ENCODE assay signal across 17 mouse cellular contexts in genomic region chrX:13350461-13350860, GRCm38 (mm10).
A peak's percentile ranks its signal among the peaks of the same experiment; 100 is the strongest.
DNase-seq lines count a peak whose midpoint lies in the region; ATAC-seq and TF ChIP-seq lines count a peak whose summit lies in the region.
"Had no signal": no experiment of that assay in that cellular context is flagged by ENCODE, and none has a peak within 500 bp of the region (broad histone marks: within the 10 kb centered on the region; RNA-seq: fewer than 3 reads in every experiment).

No protein-coding gene starts in this region.

- H3K4me3 ChIP-seq in intestine, postnatal 0 days (ENCODE audit: low read depth, low read length) = no peak overlapping the region
- no peak overlapping the region for H3K4me3 ChIP-seq in intestine, embryonic 15.5 days (replicated peaks)
- H3K4me3 ChIP-seq: embryonic facial prominence, embryonic 13.5 days; forebrain, embryonic 10.5 days; left cerebral cortex, adult 2 months; limb, embryonic 12.5 days; lung, embryonic 15.5 days; midbrain, embryonic 10.5 days; myocyte had no signal

- TF ChIP-seq CTCF in intestine, postnatal 0 days (IDR thresholded peaks at IDR 0.05; ENCODE audit: low read depth) = no peak

- no peak overlapping the region for H3K4me2 ChIP-seq in intestine, postnatal 0 days (replicated peaks; ENCODE audit: low read depth)
- H3K4me2 ChIP-seq in intestine, embryonic 15.5 days (replicated peaks) = no peak overlapping the region
- H3K4me2 ChIP-seq: embryonic facial prominence, embryonic 13.5 days; limb, embryonic 12.5 days; lung, embryonic 15.5 days had no signal

- H3K27ac ChIP-seq in intestine, postnatal 0 days (ENCODE audit: low read depth, low read length) = no peak overlapping the region
- no peak overlapping the region for H3K27ac ChIP-seq in intestine, embryonic 15.5 days
- H3K27ac ChIP-seq: embryonic facial prominence, embryonic 13.5 days; forebrain, embryonic 10.5 days; left cerebral cortex, adult 2 months; limb, embryonic 12.5 days; lung, embryonic 15.5 days; midbrain, embryonic 10.5 days had no signal

- no peaks in the 10 kb centered on the region for H3K9me3 ChIP-seq in intestine, postnatal 0 days (ENCODE audit: control insufficient read depth)
- no peaks in the 10 kb centered on the region for H3K9me3 ChIP-seq in intestine, embryonic 15.5 days
- H3K9me3 ChIP-seq: embryonic facial prominence, embryonic 13.5 days; forebrain, embryonic 10.5 days; limb, embryonic 12.5 days; lung, embryonic 15.5 days; midbrain, embryonic 10.5 days had no signal

- peak; percentile 57 for DNase-seq in adipocyte (ENCODE audit: low spot score)
- peak; percentile 55 for DNase-seq in adrenal gland, adult 8-10 months
- peak; percentile 33 for DNase-seq in heart, postnatal 4 days
- no peak for DNase-seq in embryo, embryonic 10 days (ENCODE audit: low spot score)
- DNase-seq: cerebellum, postnatal 36 days; right cerebral cortex, postnatal 25 days; thymus, postnatal 25 days had no signal

- H3K9ac ChIP-seq in intestine, postnatal 0 days (ENCODE audit: low read depth, low read length) = no peak overlapping the region
- no peak overlapping the region for H3K9ac ChIP-seq in intestine, embryonic 15.5 days
- H3K9ac ChIP-seq: embryonic facial prominence, embryonic 13.5 days; limb, embryonic 12.5 days; lung, embryonic 15.5 days had no signal

- peak; percentile 23; the same call in 1 of the 2 replicates for ATAC-seq in intestine, postnatal 0 days
- no peak for ATAC-seq in intestine, embryonic 15.5 days
- no peak for ATAC-seq in granulocyte monocyte progenitor cell, adult 5-6 weeks (replicated peaks; ENCODE audit: poor library complexity, severe bottlenecking)

- H3K27me3 ChIP-seq in intestine, postnatal 0 days (replicated peaks; ENCODE audit: control insufficient read depth, insufficient read depth, low read length) = no peaks in the 10 kb centered on the region
- 0 out of 2 replicates have a peak, but pooled peaks cover 3% of the 10 kb centered on the region for H3K27me3 ChIP-seq in intestine, embryonic 15.5 days (replicated peaks)

- H3K4me1 ChIP-seq in intestine, postnatal 0 days (replicated peaks; ENCODE audit: control insufficient read depth, insufficient read depth, low read length) = no peaks in the 10 kb centered on the region
- no peaks in the 10 kb centered on the region for H3K4me1 ChIP-seq in intestine, embryonic 15.5 days (replicated peaks)

- H3K36me3 ChIP-seq in intestine, postnatal 0 days (ENCODE audit: control insufficient read depth, insufficient read depth) = no peaks in the 10 kb centered on the region
- H3K36me3 ChIP-seq in intestine, embryonic 15.5 days = no peaks in the 10 kb centered on the region
- H3K36me3 ChIP-seq: embryonic facial prominence, embryonic 13.5 days; forebrain, embryonic 10.5 days; limb, embryonic 12.5 days; lung, embryonic 15.5 days; midbrain, embryonic 10.5 days had no signal

- 37% methylated on average over 3 of the region's 3 CpGs for WGBS in intestine, postnatal 0 days
- 70% methylated on average over 3 of the region's 3 CpGs for WGBS in intestine, embryonic 15.5 days
